Mouse (Mus musculus) embryonic fibroblast, embryonic 13.5 days (primary cell): ENCODE data around the gene 1810010H24Rik. TPM values are rescaled to one million over a fixed set of nuclear protein-coding genes. Genes with fewer than 3 reads are reported as not detected.

Experiments
- H3K27ac ChIP-seq: 2 replicates; pipeline ENCODE4 v1.5.1; 2012; ENCODE audit warnings: low read length, control low read depth, inconsistent platforms; ENCODE audit not compliant: insufficient read depth
- H3K4me1 ChIP-seq: 2 replicates; pipeline ENCODE4 v1.6.1; 2011; ENCODE audit warnings: low read length; ENCODE audit not compliant: control insufficient read depth, insufficient read depth
- H3K4me3 ChIP-seq: 2 replicates; pipeline ENCODE4 v1.5.1; 2011; ENCODE audit warnings: mild to moderate bottlenecking, control low read depth, low read length; ENCODE audit not compliant: insufficient read depth
- CTCF ChIP-seq: IDR thresholded peaks from 2 replicates; pipeline ENCODE4 v1.5.1; 2011; ENCODE audit warnings: mild to moderate bottlenecking, control low read depth, low read length, moderate library complexity, borderline replicate concordance; ENCODE audit not compliant: insufficient read depth
- POLR2A ChIP-seq: IDR thresholded peaks from 2 replicates; pipeline ENCODE4 v1.6.1; 2011; ENCODE audit warnings: low read depth, mild to moderate bottlenecking, control low read depth, low read length, moderate library complexity
- polyA plus RNA-seq: library from polyadenylated mRNA; stranded (reverse); fragments of >200 nt; gene quantifications from 2 replicates; pipeline ENCODE4 v1.2.4, GENCODE M21; 2011; ENCODE audit warnings: low read depth; ENCODE audit not compliant: missing spikeins, insufficient read length

Gene 1810010H24Rik
- polyA plus RNA-seq, 1 experiment = 1.4 TPM

- H3K27ac ChIP-seq = no peak overlapping the region
- no peak overlapping the region for H3K4me3 ChIP-seq
- TF ChIP-seq CTCF (no peak), POLR2A (no peak)
- H3K4me1 ChIP-seq = no peaks in the 10 kb centered on the region; the same call in none of the 2 replicates
These were observed 3.3 kb upstream of the 1810010H24Rik start for GRCm38 (mm10) chr11:107022050-107022683.

GRCm38 (mm10) chr11:107024406-107024805 is 1.1 kb upstream of the 1810010H24Rik start:
- Histone ChIP-seq H3K4me3 (no peak overlapping the region), H3K27ac (no peak overlapping the region), H3K4me1 (no peaks in the 10 kb centered on the region; the same call in none of the 2 replicates)
- TF ChIP-seq CTCF = no peak
- no peak for TF ChIP-seq POLR2A

- Histone ChIP-seq H3K27ac (no peak overlapping the region), H3K4me3 (0 out of 2 replicates have a peak overlapping the region, but pooled peaks have one; percentile 73), H3K4me1 (no peaks in the 10 kb centered on the region; the same call in none of the 2 replicates)
- no peak for TF ChIP-seq CTCF
- no peak for TF ChIP-seq POLR2A
These were observed 1.3 kb downstream of the 1810010H24Rik start for GRCm38 (mm10) chr11:107026554-107027430.

- Histone ChIP-seq H3K27ac (no peak overlapping the region), H3K4me3 (peak overlapping the region; percentile 73), H3K4me1 (no peaks in the 10 kb centered on the region; the same call in none of the 2 replicates)
- no peak for TF ChIP-seq CTCF
- TF ChIP-seq POLR2A = peak; percentile 40; the same call in 1 of the 2 replicates
These were observed 2.2 kb downstream of the 1810010H24Rik start for GRCm38 (mm10) chr11:107027431-107028274.

GRCm38 (mm10) chr11:107028275-107028618 is 2.8 kb downstream of the 1810010H24Rik start:
- Histone ChIP-seq H3K4me1 (no peaks in the 10 kb centered on the region; the same call in none of the 2 replicates), H3K4me3 (peak overlapping the region; percentile 56), H3K27ac (no peak overlapping the region)
- no peak for TF ChIP-seq POLR2A
- no peak for TF ChIP-seq CTCF

- TF ChIP-seq POLR2A (no peak), CTCF (no peak)
- no peaks in the 10 kb centered on the region; the same call in none of the 2 replicates for H3K4me1 ChIP-seq
- H3K4me3 ChIP-seq = peak overlapping the region; percentile 56
- H3K27ac ChIP-seq = no peak overlapping the region
These were observed 3.3 kb downstream of the 1810010H24Rik start for GRCm38 (mm10) chr11:107028754-107029153.

- TF ChIP-seq POLR2A = no peak
- no peak for TF ChIP-seq CTCF
- H3K4me1 ChIP-seq = no peaks in the 10 kb centered on the region; the same call in none of the 2 replicates
- no peak overlapping the region for H3K4me3 ChIP-seq
- H3K27ac ChIP-seq = no peak overlapping the region
These were observed 4.1 kb downstream of the 1810010H24Rik start for GRCm38 (mm10) chr11:107029536-107029935.

- Histone ChIP-seq H3K4me1 (no peaks in the 10 kb centered on the region), H3K27ac (no peak overlapping the region), H3K4me3 (no peak overlapping the region)
- TF ChIP-seq CTCF (no peak), POLR2A (no peak)
These were observed 6.2 kb downstream of the 1810010H24Rik start for GRCm38 (mm10) chr11:107031635-107032034.
